Mouse (Mus musculus) kidney, adult 2 months (tissue): ENCODE results near the gene Hoxb5. TPM values are rescaled to one million over a fixed set of nuclear protein-coding genes. Genes with fewer than 3 reads are reported as not detected.

ENCODE experiments used
- DNase-seq: peaks from one replicate; pipeline ENCODE4 v3.0.0; 2021
- H3K27ac ChIP-seq: fragments of 200-500 bp; 2 replicates; pipeline ENCODE4 v1.5.1; 2012; ENCODE audit warnings: low read depth, low read length, control low read depth, inconsistent platforms; ENCODE audit not compliant: insufficient read depth
- H3K27me3 ChIP-seq: fragments of 200-500 bp; replicated peaks from 2 replicates; pipeline ENCODE4 v1.6.1; 2012; ENCODE audit warnings: mild to moderate bottlenecking, moderate library complexity, low read length, inconsistent platforms; ENCODE audit not compliant: control insufficient read depth, insufficient read depth
- H3K36me3 ChIP-seq: fragments of 200-500 bp; 2 replicates; pipeline ENCODE4 v1.6.1; 2012; ENCODE audit warnings: mild to moderate bottlenecking, moderate library complexity, low read length, inconsistent platforms; ENCODE audit not compliant: control insufficient read depth, insufficient read depth
- H3K4me1 ChIP-seq: fragments of 200-500 bp; 2 replicates; pipeline ENCODE4 v1.6.1; 2011; ENCODE audit warnings: low read length; ENCODE audit not compliant: control insufficient read depth, insufficient read depth
- H3K4me3 ChIP-seq: fragments of 200-500 bp; 2 replicates; pipeline ENCODE4 v1.5.1; 2011; ENCODE audit warnings: mild to moderate bottlenecking, low read depth, low read length, control low read depth; ENCODE audit not compliant: insufficient read depth
- CTCF ChIP-seq: fragments of 200-500 bp; conservative IDR thresholded peaks from 2 replicates; pipeline ENCODE4 v1.5.1; 2011; ENCODE audit warnings: low read depth, mild to moderate bottlenecking, control low read depth, low read length, moderate library complexity, mixed read lengths; ENCODE audit not compliant: insufficient read depth, insufficient read length
- POLR2A ChIP-seq: fragments of 200-500 bp; IDR thresholded peaks from one replicate; pipeline ENCODE4 v1.6.1; 2011; ENCODE audit warnings: low read depth, low read length, control low read depth
- WGBS: fragments of 180-500 bp; shearing (Covaris S2); methylation state at CpG from one replicate; pipeline ENCODE4 v1.1.7; 2018; 5-methylcytosine and 5-hydroxymethylcytosine counted together
- polyA plus RNA-seq: library from polyadenylated mRNA; depleted of rRNA; stranded (reverse); fragments of >200 nt; gene quantifications from 2 replicates; pipeline ENCODE4 v1.2.3, GENCODE M21; 2012; rRNA removed

Gene Hoxb5
- 7.7 and 8.4 TPM in 2 replicates for polyA plus RNA-seq

DNA sequence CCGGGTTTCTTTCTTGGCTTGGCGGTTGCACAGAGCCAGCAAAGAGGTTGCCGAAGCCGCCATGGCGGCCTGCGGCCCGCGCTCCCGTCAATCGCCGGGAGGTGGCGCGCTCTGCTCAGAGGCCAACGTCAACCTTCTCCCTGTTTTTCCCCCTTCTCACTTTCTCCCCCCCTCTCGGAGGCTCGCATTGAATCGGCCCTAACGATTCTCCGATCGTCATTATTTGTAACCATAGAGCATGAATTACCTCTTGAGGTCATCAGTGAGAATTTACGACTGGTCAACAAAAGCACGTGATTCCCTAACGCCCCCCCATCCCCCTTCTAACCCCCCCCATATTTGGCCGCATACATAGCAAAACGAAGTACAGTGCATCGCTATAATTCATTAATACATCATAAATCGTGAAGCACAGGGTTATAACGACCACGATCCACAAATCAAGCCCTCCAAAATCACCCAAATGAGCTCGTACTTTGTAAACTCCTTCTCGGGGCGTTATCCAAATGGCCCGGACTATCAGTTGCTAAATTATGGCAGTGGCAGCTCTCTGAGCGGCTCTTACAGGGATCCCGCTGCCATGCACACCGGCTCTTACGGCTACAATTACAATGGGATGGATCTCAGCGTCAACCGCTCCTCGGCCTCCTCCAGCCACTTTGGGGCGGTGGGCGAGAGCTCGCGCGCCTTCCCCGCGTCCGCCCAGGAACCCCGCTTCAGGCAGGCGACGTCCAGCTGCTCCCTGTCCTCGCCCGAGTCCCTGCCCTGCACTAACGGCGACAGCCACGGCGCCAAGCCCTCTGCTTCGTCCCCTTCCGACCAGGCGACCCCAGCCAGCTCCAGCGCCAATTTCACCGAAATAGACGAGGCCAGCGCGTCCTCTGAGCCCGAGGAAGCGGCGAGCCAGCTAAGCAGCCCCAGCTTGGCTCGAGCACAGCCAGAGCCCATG, at the start of gene Hoxb5:
Gene Hoxb5, plus strand, starts transcription at position 186 of the 949 bp plus-strand sequence.
- peak; percentile 94 for DNase-seq
- no peaks in the 10 kb centered on the region for H3K27me3 ChIP-seq

DNA sequence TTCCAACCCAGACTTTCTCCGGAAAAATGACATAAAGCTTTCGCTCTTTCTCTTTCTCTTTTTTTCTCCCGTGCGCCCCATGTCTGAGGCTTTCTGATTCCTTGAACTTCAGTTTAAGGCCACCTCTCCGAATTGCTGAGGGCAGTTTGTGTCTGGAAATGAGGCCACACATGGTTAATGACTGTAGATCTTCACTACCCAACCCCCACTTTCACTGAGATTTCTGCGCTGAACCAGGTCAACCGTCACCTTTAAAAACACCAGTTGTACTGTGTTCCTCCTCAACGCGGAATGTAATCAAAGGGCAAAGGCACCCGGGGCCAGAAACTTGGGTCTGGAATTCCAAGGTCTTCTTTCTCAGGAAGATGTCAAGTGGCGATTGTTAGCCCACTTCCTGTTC, 48.9 kb upstream of the Hoxb5 start:
- H3K27me3 ChIP-seq = no peaks in the 10 kb centered on the region
- peaks cover 37% of the 10 kb centered on the region for H3K4me1 ChIP-seq
- WGBS = 6% methylated on average over 11 of the region's 11 CpGs
- DNase-seq = peak; percentile 93
- no peaks in the 10 kb centered on the region for H3K36me3 ChIP-seq
- TF ChIP-seq POLR2A (no peak), CTCF (no peak)
- H3K27ac ChIP-seq = peak overlapping the region; percentile 71
- H3K4me3 ChIP-seq = peak overlapping the region; percentile 38

More for the DNA sequence above, at the start of gene Hoxb5:
- peak within 1 kb of the TSS; percentile 92 for H3K27ac ChIP-seq
- TF ChIP-seq POLR2A (no peak), CTCF (peak; percentile 79)
- peaks cover 2% of the 10 kb centered on the region; the same call in 1 of the 2 replicates for H3K36me3 ChIP-seq
- peaks cover 7% of the 10 kb centered on the region; the same call in 1 of the 2 replicates for H3K4me1 ChIP-seq
- WGBS = 2% methylated on average over 69 of the region's 69 CpGs
- peak within 1 kb of the TSS; percentile 55 for H3K4me3 ChIP-seq

DNA sequence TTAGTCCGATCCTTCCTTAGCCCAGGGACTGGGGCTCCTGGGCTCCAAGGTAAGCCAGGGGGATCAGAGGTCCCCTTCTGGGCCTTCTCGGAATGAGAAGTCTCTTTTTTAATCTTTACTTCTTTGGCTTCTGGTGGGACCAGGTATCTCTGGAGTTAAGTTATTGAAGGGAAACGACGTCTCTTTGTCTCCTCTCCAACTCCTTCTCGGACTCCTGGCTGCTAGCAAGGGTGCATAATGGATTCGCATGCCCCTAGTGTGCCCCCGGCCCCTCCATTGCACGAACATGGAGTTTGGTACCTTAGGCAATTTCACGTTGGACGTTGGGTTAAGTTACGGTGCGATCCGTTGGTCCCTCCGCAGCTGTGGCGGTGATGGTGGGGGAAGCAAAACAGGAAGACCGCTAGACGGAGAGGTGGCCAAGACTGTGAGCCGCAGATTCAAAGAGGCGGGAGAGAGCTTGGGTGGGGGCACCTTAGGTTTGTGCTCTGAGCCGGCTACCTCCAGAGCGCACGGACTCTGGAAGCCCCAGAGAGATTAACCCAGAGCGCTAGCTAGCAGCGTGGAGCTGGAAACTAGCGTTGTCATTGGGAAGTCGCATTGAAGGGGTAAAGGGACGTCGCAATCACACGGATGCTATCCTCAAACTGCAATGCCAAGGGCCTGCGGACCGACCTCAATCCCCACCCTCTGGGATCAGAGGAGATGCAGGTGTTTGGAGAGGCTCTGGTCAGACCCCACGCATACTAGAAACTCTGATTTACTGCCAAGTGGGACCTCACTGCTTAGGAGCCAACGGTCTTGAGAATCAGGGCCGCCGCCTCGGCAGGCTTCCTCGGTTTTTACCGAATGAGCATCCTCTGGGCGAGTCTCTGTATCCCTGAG, 47.8 kb upstream of the Hoxb5 start:
- no peak for DNase-seq
- TF ChIP-seq CTCF = no peak
- no peak for TF ChIP-seq POLR2A
- peaks cover 37% of the 10 kb centered on the region for H3K4me1 ChIP-seq
- peak overlapping the region; percentile 53 for H3K27ac ChIP-seq
- H3K4me3 ChIP-seq = peak overlapping the region; percentile 47
- no peaks in the 10 kb centered on the region for H3K27me3 ChIP-seq
- no peaks in the 10 kb centered on the region for H3K36me3 ChIP-seq
- 14% methylated on average over 39 of the region's 39 CpGs for WGBS

DNA sequence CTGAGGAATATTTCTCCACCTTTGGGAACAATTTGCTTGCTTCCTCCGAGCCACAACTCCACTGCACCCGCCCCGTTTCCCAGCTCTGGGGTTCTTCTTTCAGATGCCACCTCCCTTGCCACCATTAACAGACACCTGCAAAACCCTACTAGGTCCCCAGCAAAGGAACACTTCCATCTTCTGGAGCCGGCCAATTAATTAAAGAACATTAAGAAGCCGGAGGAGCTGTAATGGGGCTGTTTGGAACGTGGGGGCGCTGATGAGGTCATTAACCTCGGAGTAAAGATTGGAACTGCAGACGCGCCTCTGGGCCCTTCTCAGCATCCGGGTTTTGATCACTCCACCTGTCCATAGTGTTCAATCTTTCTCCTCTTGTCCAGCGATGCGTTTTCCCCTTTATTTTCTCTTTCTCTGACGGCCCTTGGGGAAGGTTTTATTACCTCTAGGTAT, 47.1 kb upstream of the Hoxb5 start:
- 36% methylated on average over 14 of the region's 14 CpGs for WGBS
- DNase-seq = peak; percentile 42
- H3K4me3 ChIP-seq = no peak overlapping the region

DNA sequence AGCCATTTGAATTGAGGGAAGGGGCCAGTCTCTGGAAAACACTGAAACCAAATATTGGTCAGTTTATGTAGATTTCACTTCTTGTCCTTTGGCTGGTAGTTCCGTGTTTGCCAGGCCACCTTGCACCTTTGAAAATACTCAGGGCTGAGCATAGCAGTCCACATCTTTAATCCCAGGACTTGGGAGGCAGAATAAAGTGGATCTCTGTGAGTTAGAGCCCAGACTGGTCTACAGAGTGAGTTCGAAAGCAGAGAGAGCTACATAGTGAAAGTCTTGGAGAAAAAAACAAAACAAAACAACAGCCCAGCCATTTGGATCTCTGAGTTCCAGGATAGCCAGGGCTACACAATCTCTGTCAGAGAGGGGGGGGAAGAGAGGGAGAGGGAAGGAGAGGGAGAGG, 46.0 kb upstream of the Hoxb5 start:
- 37% methylated on average over 2 of the region's 2 CpGs for WGBS
- DNase-seq = no peak
- Histone ChIP-seq H3K36me3 (no peaks in the 10 kb centered on the region), H3K4me1 (peaks cover 44% of the 10 kb centered on the region), H3K27ac (peak overlapping the region; percentile 64; the same call in 1 of the 2 replicates), H3K4me3 (no peak overlapping the region), H3K27me3 (no peaks in the 10 kb centered on the region)
- TF ChIP-seq POLR2A (no peak), CTCF (no peak)

More for the DNA sequence above, 47.1 kb upstream of the Hoxb5 start:
- Histone ChIP-seq H3K36me3 (no peaks in the 10 kb centered on the region), H3K4me1 (peaks cover 35% of the 10 kb centered on the region), H3K27ac (peak overlapping the region; percentile 53; the same call in 1 of the 2 replicates), H3K27me3 (no peaks in the 10 kb centered on the region)
- TF ChIP-seq CTCF (no peak), POLR2A (no peak)

DNA sequence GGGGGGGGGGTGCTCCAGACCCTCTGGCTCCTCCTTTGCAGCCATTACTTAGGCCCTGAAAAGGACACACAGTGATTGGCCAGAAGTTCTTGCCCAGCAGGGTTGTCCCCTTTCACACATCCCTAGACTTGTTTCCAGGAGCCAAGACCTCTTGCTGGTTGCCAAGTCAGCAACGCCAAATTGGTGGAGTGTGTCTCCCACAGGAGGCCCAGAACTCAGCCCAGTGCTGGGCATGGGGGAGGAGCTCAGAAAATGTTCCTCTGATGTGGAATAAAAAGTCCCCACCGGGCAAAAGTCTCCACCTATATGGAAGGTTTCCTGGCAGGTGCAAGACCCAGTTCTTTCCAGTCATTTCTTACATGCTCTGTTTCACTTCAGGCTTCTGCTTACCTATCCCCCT, 44.1 kb upstream of the Hoxb5 start:
- H3K27me3 ChIP-seq = no peaks in the 10 kb centered on the region
- no peak for TF ChIP-seq POLR2A
- TF ChIP-seq CTCF = no peak
- WGBS = 17% methylated on average over 2 of the region's 2 CpGs
- DNase-seq = peak; percentile 90
- peaks cover 41% of the 10 kb centered on the region for H3K4me1 ChIP-seq
- H3K36me3 ChIP-seq = no peaks in the 10 kb centered on the region
- 0 out of 2 replicates have a peak overlapping the region, but pooled peaks have one; percentile 3 for H3K27ac ChIP-seq
- H3K4me3 ChIP-seq = no peak overlapping the region
